Mouse (Mus musculus) kidney, postnatal 4 days (tissue): ENCODE measurements around the gene Chodl.

Source experiments
- DNase-seq, 2 experiments: peaks; one replicate each; pipeline ENCODE4 v3.0.0; 2021; ENCODE audit warnings: mixed read lengths in 2 of 2

Chodl gene

DNA sequence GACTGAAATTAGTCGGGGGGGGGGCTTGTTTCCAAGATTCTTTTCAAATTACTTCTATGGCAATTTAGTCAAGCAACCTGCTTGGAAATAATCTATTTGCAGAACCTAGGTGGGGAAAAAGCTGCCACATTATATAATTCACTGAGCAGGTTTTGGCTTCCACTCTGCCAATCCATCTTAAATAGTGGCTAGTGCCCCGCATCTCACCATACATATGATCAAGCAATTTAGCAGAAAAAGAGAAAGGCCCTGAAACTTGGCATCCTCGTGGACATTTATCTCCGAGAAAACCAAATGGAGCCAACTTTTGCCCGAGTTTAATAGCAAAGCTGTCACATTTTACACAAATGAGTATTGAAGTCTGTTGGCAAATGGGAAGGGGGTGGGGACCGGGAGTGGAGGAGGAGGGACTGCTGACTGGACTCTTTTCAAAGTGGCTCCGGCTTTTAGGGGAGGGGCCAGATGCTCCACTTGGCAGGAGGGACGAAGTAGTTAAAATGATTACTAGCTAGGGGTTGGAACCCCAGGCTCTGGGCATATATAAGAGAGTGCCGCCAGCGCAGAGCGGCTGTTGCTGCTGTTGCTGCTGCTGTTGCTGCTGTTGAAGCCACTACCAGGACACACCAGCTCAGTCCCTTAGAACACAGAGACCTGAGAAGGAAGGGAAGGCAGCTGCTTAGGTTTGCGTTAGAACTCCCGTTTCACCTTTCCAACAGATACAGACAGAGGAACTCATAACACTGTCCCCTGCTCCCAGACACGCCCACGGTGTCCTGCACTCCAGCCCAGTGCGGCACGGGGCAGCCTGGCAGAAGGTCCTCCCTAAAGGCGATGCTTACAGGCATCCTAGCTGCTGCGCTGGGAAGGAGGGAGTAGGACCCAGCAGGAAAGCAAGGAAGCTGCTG, at the start of gene Chodl:
Gene Chodl, plus strand, starts transcription at position 567 of the 905 bp plus-strand sequence.
- peak; percentile 43 to 57 for DNase-seq

DNA sequence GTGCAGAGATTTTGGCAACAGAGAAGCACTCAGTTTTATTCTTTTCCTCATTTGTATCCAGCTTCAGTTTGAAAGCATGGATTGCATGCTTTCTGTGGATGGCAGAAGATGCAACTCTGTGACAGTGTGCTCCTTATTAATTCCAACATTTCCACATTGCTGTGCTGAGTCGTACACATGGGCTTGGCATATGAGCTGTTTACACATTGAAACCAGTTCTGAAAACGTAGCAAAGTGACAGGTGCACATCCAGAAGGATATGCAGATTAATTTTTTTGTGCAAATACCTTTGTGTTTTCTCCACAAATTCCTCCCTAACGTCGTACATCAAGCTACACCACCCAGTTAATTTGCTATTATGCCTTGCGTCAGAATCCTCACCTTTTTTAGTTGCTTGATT, 8.1 kb upstream of the Chodl start:
- no peak for DNase-seq

DNA sequence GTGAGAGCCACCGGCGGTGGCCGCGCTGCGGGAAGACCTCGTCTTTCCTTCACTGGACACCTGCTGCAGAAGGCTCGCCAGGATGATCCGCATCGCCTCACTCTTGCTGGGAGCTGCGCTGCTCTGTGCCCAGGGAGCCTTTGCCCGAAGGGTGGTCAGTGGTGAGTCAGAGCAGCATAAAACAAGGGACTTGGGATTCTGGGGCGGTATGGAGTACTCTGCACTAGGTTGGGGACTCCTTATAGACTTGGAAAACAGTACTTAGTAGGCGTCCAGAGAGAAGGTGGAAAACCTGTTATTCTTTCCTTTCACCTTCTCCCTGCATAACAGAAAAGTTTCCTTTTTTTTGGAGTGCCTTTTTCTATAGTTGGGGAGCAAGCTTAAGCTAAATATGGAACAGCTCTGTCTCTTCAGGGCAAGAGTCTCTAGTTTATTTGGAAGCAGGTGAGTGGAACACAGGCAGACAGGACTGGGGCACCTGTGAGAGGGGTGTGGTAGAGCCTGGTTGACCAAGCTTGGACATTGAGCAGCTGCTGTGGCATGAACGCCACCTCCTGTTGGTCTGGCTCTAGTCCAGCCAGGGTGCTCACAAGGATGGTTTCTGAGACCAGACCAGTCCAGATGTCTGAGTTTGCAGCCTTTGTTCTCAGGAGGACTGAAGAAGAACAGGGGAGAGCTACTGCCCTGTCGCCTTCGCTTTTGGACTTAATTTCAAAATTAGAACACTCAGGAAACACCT, 708 bp downstream of the Chodl start:
- peak in 1 of 2 experiments; percentile 8 for DNase-seq

DNA sequence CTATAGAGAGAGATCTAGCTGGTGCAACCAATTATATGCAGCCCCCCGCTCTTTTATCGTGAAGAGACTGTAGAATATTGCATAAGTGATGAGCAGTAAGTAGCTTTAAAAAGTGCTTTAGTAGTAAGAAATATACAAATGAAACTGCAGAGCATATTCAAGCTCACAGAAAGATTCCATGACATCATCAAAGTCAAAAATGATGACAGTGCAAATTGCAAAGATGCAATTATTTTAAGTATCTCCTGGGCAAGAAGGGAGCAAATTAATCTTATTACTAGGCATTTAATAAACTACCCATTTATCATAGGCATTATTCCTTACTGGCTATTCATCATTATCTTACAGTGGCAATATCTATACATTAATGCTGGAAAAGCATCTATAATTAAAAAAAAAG, 3.5 kb downstream of the Chodl start:
- no peak for DNase-seq

DNA sequence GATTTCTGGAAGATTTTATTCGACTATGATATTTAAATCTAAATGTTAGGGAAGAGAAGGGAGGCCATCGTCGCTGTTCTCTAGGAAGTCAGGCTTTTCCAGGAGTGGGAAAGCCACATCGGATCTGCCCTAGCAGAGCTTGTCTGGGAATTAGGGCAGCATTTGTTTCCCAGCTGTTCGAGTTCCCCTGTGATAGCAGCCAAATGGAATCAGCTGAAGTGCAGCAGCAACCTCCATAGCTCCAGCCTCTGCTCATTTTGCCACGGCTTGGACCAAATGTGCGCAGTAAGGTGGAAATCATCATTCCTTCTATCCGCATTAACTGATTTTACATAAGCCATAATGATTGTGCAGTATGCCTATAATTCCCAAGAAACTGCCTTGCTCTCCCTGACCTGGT, 7.0 kb downstream of the Chodl start:
- DNase-seq, result no peak

DNA sequence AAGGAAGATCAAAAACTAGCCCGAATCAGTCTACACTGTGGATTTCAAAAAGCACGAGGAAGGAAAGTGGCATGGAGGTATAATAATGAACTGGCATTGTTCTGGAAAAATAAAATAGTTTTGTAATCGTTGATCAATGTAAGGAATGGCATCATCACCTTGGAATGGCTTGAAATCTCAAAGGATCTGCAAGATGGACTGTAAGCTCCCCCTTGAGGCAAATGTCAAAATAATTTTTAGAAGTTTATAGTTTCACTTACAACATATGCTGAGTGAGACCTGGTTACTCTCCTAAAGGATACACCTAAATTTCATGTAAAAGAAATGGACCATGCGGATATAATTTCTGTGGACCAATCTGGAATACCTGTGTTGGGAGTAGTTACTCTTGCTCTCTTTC, 19.6 kb downstream of the Chodl start:
- DNase-seq, result no peak

DNA sequence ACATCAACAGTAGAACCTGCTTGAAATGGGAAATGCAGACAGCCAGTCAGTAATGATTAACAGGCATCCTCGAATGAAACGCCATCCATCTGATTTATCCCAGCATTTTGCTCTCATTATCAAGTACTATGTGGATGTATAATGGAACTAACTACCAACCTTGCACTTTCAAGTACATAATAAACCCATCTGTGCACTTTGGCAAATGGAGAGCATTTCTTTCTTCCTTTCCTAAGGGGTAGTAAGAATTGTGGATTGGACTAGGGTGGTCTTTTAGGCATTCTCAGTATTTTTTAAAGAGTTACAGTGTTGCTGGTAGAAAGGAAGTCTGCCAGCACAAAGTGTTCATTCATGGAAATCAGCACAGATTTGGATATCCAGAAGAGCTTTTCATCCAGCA, 26.7 kb downstream of the Chodl start:
- DNase-seq, result no peak

DNA sequence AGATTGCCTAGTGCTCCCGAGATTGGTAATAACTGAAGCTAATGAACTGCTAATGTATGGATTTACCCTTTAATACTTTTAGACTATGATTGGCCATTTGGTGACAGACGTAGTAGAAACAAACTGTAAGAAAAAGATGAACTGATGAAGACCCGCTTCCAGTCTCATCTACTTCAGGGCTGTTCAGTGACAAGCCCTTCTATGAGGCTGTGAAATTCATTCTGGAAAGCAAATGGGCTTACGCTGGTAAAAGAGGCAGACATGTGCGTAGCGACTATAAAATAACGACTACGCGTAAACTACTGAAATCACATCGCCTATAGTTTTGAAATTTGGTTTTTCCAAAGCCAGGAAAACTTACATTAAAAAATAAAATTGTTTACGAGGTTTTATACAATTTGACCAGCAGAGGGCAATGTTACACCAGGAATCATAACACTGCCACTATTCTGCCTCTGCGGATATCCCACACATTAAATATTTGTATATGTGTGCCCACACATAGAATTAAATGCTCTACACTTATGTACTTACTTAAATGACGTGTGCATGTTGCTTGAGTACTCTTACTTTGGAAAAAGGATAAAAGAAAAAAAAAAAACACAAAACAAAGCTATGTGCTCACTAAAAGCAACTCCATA, 38.5 kb downstream of the Chodl start:
- DNase-seq, result no peak

DNA sequence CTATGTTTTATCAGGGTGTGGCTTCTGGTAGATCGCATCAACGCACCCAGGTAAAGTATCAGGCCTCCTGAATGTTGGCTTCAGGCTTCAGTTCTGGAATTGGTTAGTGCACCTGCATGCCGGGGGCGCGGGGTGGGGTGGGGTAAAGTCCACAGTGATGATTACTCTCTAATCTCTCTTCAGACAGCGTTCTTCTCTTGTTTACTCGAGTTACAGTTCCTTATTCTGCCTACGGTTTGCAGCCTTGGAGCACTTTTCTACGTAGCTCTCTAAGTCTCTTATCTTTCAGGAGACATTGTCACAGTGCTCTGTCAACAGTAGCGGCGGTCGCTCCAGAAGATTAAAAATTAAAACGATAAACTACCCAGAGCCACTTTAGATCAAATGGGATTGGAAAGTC, 43.4 kb downstream of the Chodl start:
- no peak for DNase-seq

DNA sequence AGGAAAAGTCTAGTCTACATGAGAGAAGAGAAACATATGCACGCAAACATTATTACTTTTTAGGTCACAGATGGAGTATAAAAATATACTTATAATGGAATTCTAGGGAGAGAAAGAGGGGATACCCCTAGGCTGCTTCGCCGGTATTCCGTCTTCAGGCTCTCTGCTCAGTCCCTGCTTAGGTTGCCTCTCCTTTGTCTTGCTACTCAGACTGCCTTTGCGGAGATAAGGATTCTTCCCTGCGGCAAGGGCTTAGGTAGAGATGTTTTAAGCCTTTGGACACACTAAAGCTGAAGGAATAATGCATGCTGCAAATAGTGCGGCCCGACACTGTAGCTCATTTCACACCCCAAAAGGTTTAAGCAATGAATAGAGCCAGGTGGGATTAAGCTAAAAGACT, 45.6 kb downstream of the Chodl start:
- DNase-seq, result no peak
